Mouse (Mus musculus) MEL (cell line): ENCODE data around the gene Polr3h. TPM values are rescaled to one million over a fixed set of nuclear protein-coding genes. Genes with fewer than 3 reads are reported as not detected.

Experiments used
- DNase-seq: peaks from one replicate; pipeline ENCODE4 v3.0.0; 2011; ENCODE audit warnings: low read depth, low spot score
- H3K27ac ChIP-seq: 2 replicates; pipeline ENCODE4 v1.5.1; 2012; ENCODE audit warnings: low read depth, mild to moderate bottlenecking, control low read depth, low read length, moderate library complexity; ENCODE audit not compliant: control insufficient read depth
- H3K27me3 ChIP-seq, 2 experiments: fragments of 150-350 bp in 1 of 2; sonication (generic) in 1 of 2; 2 replicates each; pipeline ENCODE4 v1.6.1; 2012; ENCODE audit warnings: low read length in 2 of 2, mild to moderate bottlenecking in 2 of 2, improper control_type of control experiment in 1 of 2, moderate library complexity in 1 of 2; ENCODE audit not compliant: insufficient read depth in 2 of 2, control insufficient read depth in 1 of 2
- H3K36me3 ChIP-seq, 2 experiments: 2 replicates each; pipeline ENCODE4 v1.6.1; 2012 to 2014; ENCODE audit warnings: low read length in 2 of 2, improper control_type of control experiment in 1 of 2, inconsistent platforms in 1 of 2, mild to moderate bottlenecking in 1 of 2; ENCODE audit not compliant: insufficient read depth in 2 of 2, control insufficient read depth in 1 of 2
- H3K4me1 ChIP-seq, 2 experiments: fragments of 150-350 bp in 1 of 2; sonication (generic) in 1 of 2; 2 replicates each; pipeline ENCODE4 v1.6.1; 2012; ENCODE audit warnings: low read length in 2 of 2, improper control_type of control experiment in 1 of 2, mild to moderate bottlenecking in 1 of 2; ENCODE audit not compliant: insufficient read depth in 2 of 2, control insufficient read depth in 1 of 2
- H3K4me3 ChIP-seq, 2 experiments: fragments of 150-350 bp in 1 of 2; sonication (generic) in 1 of 2; 2 replicates each; pipeline ENCODE4 v1.5.1; 2012; ENCODE audit warnings: low read depth in 2 of 2, low read length in 2 of 2, mild to moderate bottlenecking in 2 of 2, moderate library complexity in 2 of 2, control low read depth in 1 of 2, improper control_type of control experiment in 1 of 2; ENCODE audit not compliant: control insufficient read depth in 1 of 2, insufficient read depth in 1 of 2
- H3K79me2 ChIP-seq: 2 replicates; pipeline ENCODE4 v1.6.1; 2012; ENCODE audit warnings: mild to moderate bottlenecking, low read length, moderate library complexity; ENCODE audit not compliant: control insufficient read depth, poor library complexity, insufficient read depth
- H3K9ac ChIP-seq: 2 replicates; pipeline ENCODE4 v1.6.1; 2012; ENCODE audit warnings: low read depth, mild to moderate bottlenecking, control low read depth, low read length, moderate library complexity; ENCODE audit not compliant: control insufficient read depth, poor library complexity, severe bottlenecking
- H3K9me3 ChIP-seq: fragments of 150-350 bp; sonication (generic); replicated peaks from 2 replicates; pipeline ENCODE4 v1.6.1; 2012; ENCODE audit warnings: mild to moderate bottlenecking, low read length, improper control_type of control experiment, moderate library complexity; ENCODE audit not compliant: insufficient read depth
- BHLHE40 ChIP-seq: IDR thresholded peaks from 2 replicates; pipeline ENCODE4 v1.6.1; 2012; ENCODE audit warnings: low read depth, mild to moderate bottlenecking, inconsistent platforms, low read length, improper control_type of control experiment, borderline replicate concordance
- CHD2 ChIP-seq: IDR thresholded peaks from 2 replicates; pipeline ENCODE4 v1.6.1; 2011; ENCODE audit warnings: low read length, improper control_type of control experiment
- CTCF ChIP-seq, 3 experiments: IDR thresholded peaks in 2 of 3; conservative IDR thresholded peaks in 1 of 3; 2 replicates each; pipeline ENCODE4 v1.5.1; 2011 to 2012; ENCODE audit warnings: low read length in 3 of 3, low read depth in 2 of 3, mild to moderate bottlenecking in 2 of 3, improper control_type of control experiment in 1 of 3, inconsistent platforms in 1 of 3, mixed read lengths in 1 of 3, moderate library complexity in 1 of 3; ENCODE audit not compliant: control insufficient read depth in 1 of 3, insufficient read depth in 1 of 3, poor library complexity in 1 of 3, severe bottlenecking in 1 of 3
- ELF1 ChIP-seq: IDR thresholded peaks from 2 replicates; pipeline ENCODE4 v1.6.1; 2014; ENCODE audit warnings: low read depth, mild to moderate bottlenecking, inconsistent platforms, low read length, improper control_type of control experiment, moderate library complexity
- ETS1 ChIP-seq: IDR thresholded peaks from 2 replicates; pipeline ENCODE4 v1.6.1; 2012; ENCODE audit warnings: low read depth, mild to moderate bottlenecking, inconsistent platforms, low read length, improper control_type of control experiment, moderate library complexity
- MYC ChIP-seq: IDR thresholded peaks from 2 replicates; pipeline ENCODE4 v1.6.1; 2011; ENCODE audit warnings: low read depth, mild to moderate bottlenecking, low read length, improper control_type of control experiment, moderate library complexity
- NRF1 ChIP-seq: IDR thresholded peaks from 2 replicates; pipeline ENCODE4 v1.6.1; 2014; ENCODE audit warnings: low read depth, mild to moderate bottlenecking, inconsistent platforms, low read length, improper control_type of control experiment, moderate library complexity; ENCODE audit not compliant: poor library complexity, insufficient read depth, severe bottlenecking
- POLR2A ChIP-seq, 2 experiments: IDR thresholded peaks; 2 replicates each; pipeline ENCODE4 v1.6.1; 2011 to 2012; ENCODE audit warnings: low read length in 2 of 2, mild to moderate bottlenecking in 2 of 2, control low read depth in 1 of 2, improper control_type of control experiment in 1 of 2, low read depth in 1 of 2, moderate library complexity in 1 of 2; ENCODE audit not compliant: control insufficient read depth in 1 of 2, insufficient read depth in 1 of 2, poor library complexity in 1 of 2
- POLR2AphosphoS2 ChIP-seq: IDR thresholded peaks from 2 replicates; pipeline ENCODE4 v1.6.1; 2011; ENCODE audit warnings: low read length, improper control_type of control experiment
- POLR2AphosphoS5 ChIP-seq: IDR thresholded peaks from 2 replicates; pipeline ENCODE4 v1.6.1; 2012; ENCODE audit warnings: low read depth, borderline replicate concordance, mild to moderate bottlenecking, inconsistent platforms, low read length, moderate library complexity, mixed read lengths
- RAD21 ChIP-seq: IDR thresholded peaks from 2 replicates; pipeline ENCODE4 v1.6.1; 2011; ENCODE audit warnings: mild to moderate bottlenecking, low read depth, low read length, improper control_type of control experiment
- SMC3 ChIP-seq: IDR thresholded peaks from 2 replicates; pipeline ENCODE4 v1.6.1; 2011; ENCODE audit warnings: low read depth, low read length, improper control_type of control experiment
- TBP ChIP-seq: IDR thresholded peaks from 2 replicates; pipeline ENCODE4 v1.8.0; 2011; ENCODE audit warnings: low read depth, low read length, improper control_type of control experiment
- UBTF ChIP-seq: IDR thresholded peaks from 2 replicates; pipeline ENCODE4 v1.6.1; 2012; ENCODE audit warnings: low read depth, mild to moderate bottlenecking, inconsistent platforms, low read length, improper control_type of control experiment, moderate library complexity, borderline replicate concordance; ENCODE audit not compliant: insufficient read depth
- ZMIZ1 ChIP-seq: IDR thresholded peaks from 2 replicates; pipeline ENCODE4 v1.6.1; 2012; ENCODE audit warnings: low read depth, mild to moderate bottlenecking, inconsistent platforms, low read length, improper control_type of control experiment, moderate library complexity
- polyA plus RNA-seq, 2 experiments: library from polyadenylated mRNA; stranded (reverse) in 1 of 2; unstranded in 1 of 2; fragments of >175 nt in 1 of 2; fragments of >200 nt in 1 of 2; gene quantifications; 2 replicates each; pipeline versions ENCODE4 v1.2.1 to v1.2.4; 2012; ENCODE audit warnings: low replicate concordance in 2 of 2, low read depth in 1 of 2; ENCODE audit not compliant: insufficient read length in 2 of 2, insufficient read depth in 1 of 2, missing spikeins in 1 of 2
- total RNA-seq: library from RNA; depleted of rRNA; stranded (reverse); fragments of 300-350 nt; gene quantifications from 2 replicates; pipeline ENCODE4 v1.2.3, GENCODE M21; 2012

Gene Polr3h
- total and polyA plus RNA-seq, 3 experiments, result 109 to 304 TPM; not detected in 1

DNA sequence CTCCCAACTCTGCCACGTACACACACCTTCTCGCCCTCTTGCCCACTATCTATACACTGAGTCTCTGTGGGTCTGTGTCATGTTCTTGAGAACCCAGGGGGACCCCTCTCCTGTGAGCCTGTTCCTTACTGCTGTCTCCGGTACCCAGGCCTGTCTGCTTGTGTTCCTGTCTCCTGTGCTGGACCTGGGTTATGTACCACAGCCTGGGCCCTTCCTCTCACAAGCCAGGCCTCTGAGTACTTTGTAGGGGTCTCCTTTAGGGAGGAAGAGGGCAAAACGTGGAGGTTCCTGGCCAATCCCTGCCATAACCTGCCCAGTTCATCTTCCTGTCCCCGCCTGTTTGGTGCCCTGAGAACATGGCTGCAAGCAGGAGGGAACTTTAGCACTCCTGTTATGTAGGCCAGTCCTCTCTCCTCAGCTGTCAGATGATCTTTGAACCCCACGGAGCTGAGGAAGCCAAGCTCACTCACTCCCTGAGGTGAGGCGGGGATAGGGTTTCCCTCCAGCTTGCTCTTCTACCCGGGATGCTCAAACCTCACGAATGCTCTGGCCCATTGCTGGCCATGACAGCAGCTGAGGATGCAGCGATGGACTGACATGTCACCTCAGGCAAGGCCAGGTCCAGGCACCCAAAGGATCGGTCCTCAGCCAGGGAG is 23.6 kb upstream of the Polr3h start:
- no peaks in the 10 kb centered on the region for H3K79me2 ChIP-seq
- H3K27me3 ChIP-seq, result peaks cover 0 to 2% of the 10 kb centered on the region in 2 experiments; a peak in 1 of 4 replicates
- H3K9ac ChIP-seq, result no peak overlapping the region
- TF ChIP-seq ETS1 (no peak), ELF1 (no peak), RAD21 (no peak)
- no peak overlapping the region for H3K4me3 ChIP-seq
- no peak overlapping the region for H3K27ac ChIP-seq
- H3K9me3 ChIP-seq, result no peaks in the 10 kb centered on the region
- no peaks in the 10 kb centered on the region; a peak in 1 of 4 replicates for H3K36me3 ChIP-seq
- no peak for DNase-seq
- no peaks in the 10 kb centered on the region for H3K4me1 ChIP-seq

DNA sequence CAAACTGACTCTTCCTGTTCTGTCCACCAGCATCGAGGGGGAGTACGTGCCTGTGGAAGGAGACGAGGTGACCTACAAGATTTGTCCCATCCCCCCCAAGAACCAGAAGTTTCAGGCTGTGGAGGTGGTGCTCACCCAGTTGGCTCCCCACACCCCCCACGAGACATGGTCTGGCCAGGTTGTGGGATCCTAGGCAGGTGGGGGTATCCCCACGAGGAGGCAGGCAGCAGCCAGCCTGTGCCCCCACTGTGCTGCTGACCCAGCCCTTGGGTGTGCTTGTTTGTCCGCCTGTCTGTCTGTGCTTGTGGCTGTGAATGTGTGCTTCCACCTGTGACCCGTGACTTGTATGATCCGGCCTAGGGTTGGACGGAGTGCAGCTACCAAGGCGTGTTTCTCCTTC is 23.0 kb upstream of the Polr3h start:
- TF ChIP-seq ZMIZ1, result no peak
- no peak for TF ChIP-seq POLR2A (IDR thresholded peaks at IDR 0.05; ENCODE audit: control insufficient read depth in 1 of 2, insufficient read depth in 1 of 2, low read depth in 1 of 2, low read length in 2 of 2, poor library complexity in 1 of 2)
- TF ChIP-seq POLR2AphosphoS2, result no peak
- no peak for TF ChIP-seq CHD2
- no peak for TF ChIP-seq BHLHE40
- TF ChIP-seq SMC3, result no peak
- no peak for TF ChIP-seq TBP
- TF ChIP-seq UBTF, result no peak
- TF ChIP-seq RAD21, result no peak
- no peak for TF ChIP-seq MYC
- no peak for TF ChIP-seq CTCF (IDR thresholded peaks at IDR 0.05 in 2 of 3, conservative IDR thresholded peaks at IDR 0.05 in 1 of 3; ENCODE audit: control insufficient read depth in 1 of 3, insufficient read depth in 1 of 3, low read depth in 2 of 3, low read length in 3 of 3, poor library complexity in 1 of 3, severe bottlenecking in 1 of 3)
- no peak for TF ChIP-seq NRF1
- no peak for TF ChIP-seq POLR2AphosphoS5
- H3K4me1 ChIP-seq, result no peaks in the 10 kb centered on the region
- H3K9ac ChIP-seq, result no peak overlapping the region
- H3K4me3 ChIP-seq, result no peak overlapping the region
- H3K79me2 ChIP-seq, result no peaks in the 10 kb centered on the region
- peaks cover 0 to 2% of the 10 kb centered on the region in 2 experiments; a peak in 1 of 4 replicates for H3K27me3 ChIP-seq
- no peak for DNase-seq
- H3K9me3 ChIP-seq, result no peaks in the 10 kb centered on the region
- H3K27ac ChIP-seq, result no peak overlapping the region
- no peaks in the 10 kb centered on the region for H3K36me3 ChIP-seq
